Mouse (Mus musculus): ENCODE results near the gene Ctsf. TPM values are rescaled to one million over a fixed set of nuclear protein-coding genes. Genes with fewer than 3 reads are reported as not detected.
"Not testable (repeated sequence)": the region's sequence is repeated elsewhere in the genome, so short reads cannot be mapped to it uniquely, and the experiment has no call there.

Ctsf gene
- polyA plus RNA-seq, 1 experiment = 48.7 TPM

- no peak overlapping the region for H3K4me3 ChIP-seq (replicated peaks; ENCODE audit: extremely low read depth, low read depth, low read length)
- DNase-seq = no peak
- whole genome bisulfite sequencing = 44% methylated on average over 2 of the region's 2 CpGs
- no peaks in the 10 kb centered on the region for H3K4me1 ChIP-seq (ENCODE audit: control insufficient read depth, insufficient read depth, low read length)
- TF ChIP-seq POLR2A (IDR thresholded peaks at IDR 0.05; ENCODE audit: borderline replicate concordance, extremely low read depth, low read depth, low read length) (no peak), CTCF (IDR thresholded peaks at IDR 0.05; ENCODE audit: insufficient read depth, low read length) (no peak)
Observed at GRCm38 (mm10) chr19:4842611-4843010, 12.3 kb upstream of the Ctsf start.

GRCm38 (mm10) chr19:4845846-4846245, 9.1 kb upstream of the Ctsf start:
- no peak overlapping the region for H3K4me3 ChIP-seq (replicated peaks; ENCODE audit: extremely low read depth, low read depth, low read length)
- no peaks in the 10 kb centered on the region for H3K4me1 ChIP-seq (ENCODE audit: control insufficient read depth, insufficient read depth, low read length)
- WGBS = 46% methylated on average over 2 of the region's 2 CpGs
- no peak for DNase-seq
- no peak for TF ChIP-seq POLR2A (IDR thresholded peaks at IDR 0.05; ENCODE audit: borderline replicate concordance, extremely low read depth, low read depth, low read length)
- TF ChIP-seq CTCF (IDR thresholded peaks at IDR 0.05; ENCODE audit: insufficient read depth, low read length) = no peak

GRCm38 (mm10) chr19:4847490-4847889, 7.4 kb upstream of the Ctsf start:
- 20% methylated on average over 7 of the region's 7 CpGs for WGBS
- Histone ChIP-seq H3K4me3 (replicated peaks; ENCODE audit: extremely low read depth, low read depth, low read length) (no peak overlapping the region), H3K4me1 (ENCODE audit: control insufficient read depth, insufficient read depth, low read length) (no peaks in the 10 kb centered on the region)
- TF ChIP-seq CTCF (IDR thresholded peaks at IDR 0.05; ENCODE audit: insufficient read depth, low read length) (peak; percentile 77), POLR2A (IDR thresholded peaks at IDR 0.05; ENCODE audit: borderline replicate concordance, extremely low read depth, low read depth, low read length) (no peak)
- DNase-seq = no peak

GRCm38 (mm10) chr19:4849800-4850199, 5.1 kb upstream of the Ctsf start:
- H3K4me1 ChIP-seq (ENCODE audit: control insufficient read depth, insufficient read depth, low read length) = no peaks in the 10 kb centered on the region
- 58% methylated on average over 4 of the region's 4 CpGs for WGBS
- no peak overlapping the region for H3K4me3 ChIP-seq (replicated peaks; ENCODE audit: extremely low read depth, low read depth, low read length)
- no peak for DNase-seq
- no peak for TF ChIP-seq POLR2A (IDR thresholded peaks at IDR 0.05; ENCODE audit: borderline replicate concordance, extremely low read depth, low read depth, low read length)
- no peak for TF ChIP-seq CTCF (IDR thresholded peaks at IDR 0.05; ENCODE audit: insufficient read depth, low read length)

GRCm38 (mm10) chr19:4850281-4850680, 4.6 kb upstream of the Ctsf start:
- H3K4me3 ChIP-seq (replicated peaks; ENCODE audit: extremely low read depth, low read depth, low read length) = no peak overlapping the region
- no peak for TF ChIP-seq POLR2A (IDR thresholded peaks at IDR 0.05; ENCODE audit: borderline replicate concordance, extremely low read depth, low read depth, low read length)
- no peak for TF ChIP-seq CTCF (IDR thresholded peaks at IDR 0.05; ENCODE audit: insufficient read depth, low read length)
- 42% methylated on average over 5 of the region's 5 CpGs for WGBS
- H3K4me1 ChIP-seq (ENCODE audit: control insufficient read depth, insufficient read depth, low read length) = no peaks in the 10 kb centered on the region
- no peak for DNase-seq

- 5% methylated on average over 14 of the region's 14 CpGs for WGBS
- TF ChIP-seq CTCF (IDR thresholded peaks at IDR 0.05; ENCODE audit: insufficient read depth, low read length) (no peak), POLR2A (IDR thresholded peaks at IDR 0.05; ENCODE audit: borderline replicate concordance, extremely low read depth, low read depth, low read length) (no peak)
- no peaks in the 10 kb centered on the region for H3K4me1 ChIP-seq (ENCODE audit: control insufficient read depth, insufficient read depth, low read length)
- no peak for DNase-seq
- H3K4me3 ChIP-seq (replicated peaks; ENCODE audit: extremely low read depth, low read depth, low read length) = peak overlapping the region; percentile 79
Observed at GRCm38 (mm10) chr19:4855470-4855820, 515 bp downstream of the Ctsf start.

GRCm38 (mm10) chr19:4855951-4856350, 1.0 kb downstream of the Ctsf start:
- TF ChIP-seq CTCF (IDR thresholded peaks at IDR 0.05; ENCODE audit: insufficient read depth, low read length) = no peak
- no peak for TF ChIP-seq POLR2A (IDR thresholded peaks at IDR 0.05; ENCODE audit: borderline replicate concordance, extremely low read depth, low read depth, low read length)
- no peak for DNase-seq
- Histone ChIP-seq H3K4me1 (ENCODE audit: control insufficient read depth, insufficient read depth, low read length) (no peaks in the 10 kb centered on the region), H3K4me3 (replicated peaks; ENCODE audit: extremely low read depth, low read depth, low read length) (no peak overlapping the region)
- 80% methylated on average over 4 of the region's 4 CpGs for WGBS

GRCm38 (mm10) chr19:4859081-4859480, 4.2 kb downstream of the Ctsf start:
- TF ChIP-seq CTCF (IDR thresholded peaks at IDR 0.05; ENCODE audit: insufficient read depth, low read length) (no peak), POLR2A (IDR thresholded peaks at IDR 0.05; ENCODE audit: borderline replicate concordance, extremely low read depth, low read depth, low read length) (no peak)
- no peak overlapping the region for H3K4me3 ChIP-seq (replicated peaks; ENCODE audit: extremely low read depth, low read depth, low read length)
- no peak for DNase-seq
- H3K4me1 ChIP-seq (ENCODE audit: control insufficient read depth, insufficient read depth, low read length) = no peaks in the 10 kb centered on the region
- 57% methylated on average over 6 of the region's 6 CpGs for WGBS

GRCm38 (mm10) chr19:4863048-4863447, 8.1 kb downstream of the Ctsf start:
- 66% methylated on average over 6 of the region's 6 CpGs for WGBS
- TF ChIP-seq POLR2A (IDR thresholded peaks at IDR 0.05; ENCODE audit: borderline replicate concordance, extremely low read depth, low read depth, low read length) = no peak
- no peak for TF ChIP-seq CTCF (IDR thresholded peaks at IDR 0.05; ENCODE audit: insufficient read depth, low read length)

GRCm38 (mm10) chr19:4865147-4865546, 10.2 kb downstream of the Ctsf start:
- H3K4me3 ChIP-seq (replicated peaks; ENCODE audit: extremely low read depth, low read depth, low read length) = no peak overlapping the region
- DNase-seq = no peak
- WGBS = 2% methylated on average over 17 of the region's 17 CpGs
- TF ChIP-seq CTCF (IDR thresholded peaks at IDR 0.05; ENCODE audit: insufficient read depth, low read length) (no peak), POLR2A (IDR thresholded peaks at IDR 0.05; ENCODE audit: borderline replicate concordance, extremely low read depth, low read depth, low read length) (no peak)
- peaks cover 2% of the 10 kb centered on the region; the same call in 1 of the 2 replicates for H3K4me1 ChIP-seq (ENCODE audit: control insufficient read depth, insufficient read depth, low read length)

More at GRCm38 (mm10) chr19:4863048-4863447, 8.1 kb downstream of the Ctsf start:
- Histone ChIP-seq H3K4me3 (replicated peaks; ENCODE audit: extremely low read depth, low read depth, low read length) (no peak overlapping the region), H3K4me1 (ENCODE audit: control insufficient read depth, insufficient read depth, low read length) (peaks cover 2% of the 10 kb centered on the region; the same call in 1 of the 2 replicates)
- no peak for DNase-seq

- 86% methylated on average over 1 of the region's 1 CpGs for WGBS
- H3K4me1 ChIP-seq (ENCODE audit: control insufficient read depth, insufficient read depth, low read length); DNase-seq; H3K4me3 ChIP-seq (replicated peaks; ENCODE audit: extremely low read depth, low read depth, low read length): not testable (repeated sequence)
Observed at GRCm38 (mm10) chr19:4874613-4875012, 19.7 kb downstream of the Ctsf start.
